Mouse (Mus musculus): ENCODE data around the gene Rimklb. TPM values are rescaled to one million over a fixed set of nuclear protein-coding genes. Genes with fewer than 3 reads are reported as not detected.

Gene Rimklb
- polyA plus RNA-seq, 1 experiment from 2014 or later: not detected

DNA sequence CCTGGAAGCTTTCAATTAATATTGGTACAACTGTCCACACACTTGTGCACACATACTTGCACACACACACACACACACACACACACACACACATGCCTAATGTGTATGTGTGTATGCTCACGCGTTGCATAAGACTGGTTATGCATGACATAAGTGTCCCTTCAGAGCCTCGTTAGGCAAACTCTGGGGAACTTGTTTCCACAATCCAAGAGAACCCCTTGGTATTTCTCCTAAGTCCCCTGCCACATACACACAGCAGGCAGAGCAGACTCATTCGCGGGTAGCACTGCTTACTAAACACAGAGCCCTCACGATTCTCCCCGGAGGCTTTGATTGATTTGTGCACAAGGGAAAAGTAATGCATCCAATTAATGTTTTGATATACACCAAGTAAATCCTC, 81.5 kb downstream of the Rimklb start:
- Histone ChIP-seq H3K4me2 (ENCODE audit: low read depth, low read length) (no peak overlapping the region), H3K9ac (replicated peaks) (no peak overlapping the region), H3K27me3 (ENCODE audit: insufficient read depth, low read length) (no peaks in the 10 kb centered on the region), H3K4me3 (ENCODE audit: low read depth, low read length) (no peak overlapping the region), H3K4me1 (ENCODE audit: insufficient read depth) (no peaks in the 10 kb centered on the region), H3K27ac (ENCODE audit: low read depth) (no peak overlapping the region), H3K9me3 (ENCODE audit: low read length) (no peaks in the 10 kb centered on the region), H3K36me3 (replicated peaks; ENCODE audit: insufficient read depth, low read length) (no peaks in the 10 kb centered on the region)
- ATAC-seq: no peak
- TF ChIP-seq CTCF (IDR thresholded peaks at IDR 0.05; ENCODE audit: low read depth) (no peak), EP300 (IDR thresholded peaks at IDR 0.05; ENCODE audit: low read depth) (no peak)
- 78% methylated on average over 7 of the region's 7 CpGs for WGBS (ENCODE audit: insufficient replicate concordance)
- DNase-seq: no peak

DNA sequence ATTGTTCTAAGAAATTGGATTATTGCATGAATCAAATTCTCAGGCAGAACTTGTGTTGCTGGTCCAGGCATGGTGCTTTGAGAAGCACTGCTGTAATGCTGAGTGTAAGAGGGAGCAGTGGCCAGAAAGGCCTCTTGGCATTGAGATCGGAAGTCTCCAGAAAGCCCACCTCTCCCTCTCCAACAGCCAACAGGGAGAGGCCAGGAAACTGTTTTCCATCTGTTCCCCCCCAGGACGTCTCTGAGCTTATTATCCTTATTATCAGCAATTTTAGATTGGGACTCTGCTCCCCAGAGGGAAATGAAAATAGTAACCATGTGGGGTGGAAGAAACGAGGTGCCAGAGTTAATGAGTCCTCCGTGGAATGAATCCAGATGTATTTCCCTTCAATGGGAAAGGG, 82.2 kb downstream of the Rimklb start:
- no peak for TF ChIP-seq EP300 (IDR thresholded peaks at IDR 0.05; ENCODE audit: low read depth)
- DNase-seq (no peak), ATAC-seq (no peak)
- Histone ChIP-seq H3K27me3 (ENCODE audit: insufficient read depth, low read length) (no peaks in the 10 kb centered on the region), H3K9me3 (ENCODE audit: low read length) (no peaks in the 10 kb centered on the region), H3K36me3 (replicated peaks; ENCODE audit: insufficient read depth, low read length) (no peaks in the 10 kb centered on the region), H3K4me2 (ENCODE audit: low read depth, low read length) (no peak overlapping the region), H3K9ac (replicated peaks) (no peak overlapping the region), H3K4me3 (ENCODE audit: low read depth, low read length) (no peak overlapping the region), H3K4me1 (ENCODE audit: insufficient read depth) (no peaks in the 10 kb centered on the region), H3K27ac (ENCODE audit: low read depth) (no peak overlapping the region)
- 59% methylated on average over 4 of the region's 4 CpGs for WGBS (ENCODE audit: insufficient replicate concordance)

DNA sequence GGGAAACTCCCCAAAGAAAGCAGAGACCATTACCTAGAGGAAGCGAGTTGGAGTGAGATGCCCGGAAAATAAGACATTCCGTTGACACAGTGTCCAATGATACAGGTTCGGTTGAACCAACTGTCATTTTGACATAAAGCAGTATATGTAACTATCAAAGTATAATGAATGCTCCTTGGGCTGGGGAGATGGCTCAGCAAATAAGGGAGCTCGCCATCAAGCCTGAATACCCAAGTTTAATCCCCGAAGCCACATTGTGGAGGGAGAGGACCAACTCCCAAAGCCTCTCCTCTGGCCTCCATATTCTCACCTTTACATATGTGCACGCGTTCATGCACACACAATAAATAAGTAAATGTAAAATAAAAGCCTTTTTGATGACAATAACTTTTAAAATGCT, 87.3 kb downstream of the Rimklb start:
- no peaks in the 10 kb centered on the region for H3K4me1 ChIP-seq (ENCODE audit: insufficient read depth)
- WGBS (ENCODE audit: insufficient replicate concordance): 79% methylated on average over 8 of the region's 8 CpGs
- 0 out of 2 replicates have a peak, but pooled peaks cover 2% of the 10 kb centered on the region for H3K27me3 ChIP-seq (ENCODE audit: insufficient read depth, low read length)
- ATAC-seq: no peak
- no peaks in the 10 kb centered on the region for H3K36me3 ChIP-seq (replicated peaks; ENCODE audit: insufficient read depth, low read length)
- no peak overlapping the region for H3K9ac ChIP-seq (replicated peaks)
- no peak overlapping the region for H3K4me2 ChIP-seq (ENCODE audit: low read depth, low read length)
- no peak for DNase-seq
- no peak overlapping the region for H3K4me3 ChIP-seq (ENCODE audit: low read depth, low read length)
- no peak overlapping the region for H3K27ac ChIP-seq (ENCODE audit: low read depth)
- H3K9me3 ChIP-seq (ENCODE audit: low read length): no peaks in the 10 kb centered on the region
- TF ChIP-seq CTCF (IDR thresholded peaks at IDR 0.05; ENCODE audit: low read depth) (no peak), EP300 (IDR thresholded peaks at IDR 0.05; ENCODE audit: low read depth) (no peak)

DNA sequence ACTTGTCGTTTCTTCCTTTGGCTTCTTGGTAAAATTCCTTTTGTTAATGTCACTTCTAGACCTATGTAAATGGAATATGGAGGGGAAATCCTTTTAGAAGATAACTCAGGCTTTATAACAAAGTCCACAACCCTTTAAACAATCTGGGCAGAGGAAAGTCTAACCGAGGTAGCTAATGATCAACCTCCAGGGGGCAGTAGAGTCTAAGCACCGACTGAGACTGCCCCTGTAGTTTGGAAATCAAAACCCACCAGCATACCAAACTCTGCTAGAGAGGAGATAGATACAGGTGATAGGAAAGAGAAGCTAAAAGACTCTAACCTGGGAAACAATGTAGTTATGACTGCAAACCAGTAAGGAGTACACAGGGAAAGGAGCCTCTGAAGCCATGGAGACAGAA, 96.3 kb downstream of the Rimklb start:
- no peak for TF ChIP-seq EP300 (IDR thresholded peaks at IDR 0.05; ENCODE audit: low read depth)
- TF ChIP-seq CTCF (IDR thresholded peaks at IDR 0.05; ENCODE audit: low read depth): peak; percentile 82
- ATAC-seq: no peak
- no peak overlapping the region for H3K9ac ChIP-seq (replicated peaks)
- WGBS (ENCODE audit: insufficient replicate concordance): 11% methylated on average over 3 of the region's 3 CpGs
- no peaks in the 10 kb centered on the region for H3K9me3 ChIP-seq (ENCODE audit: low read length)
- H3K4me2 ChIP-seq (ENCODE audit: low read depth, low read length): no peak overlapping the region
- H3K27me3 ChIP-seq (ENCODE audit: insufficient read depth, low read length): no peaks in the 10 kb centered on the region
- H3K27ac ChIP-seq (ENCODE audit: low read depth): no peak overlapping the region
- no peaks in the 10 kb centered on the region for H3K4me1 ChIP-seq (ENCODE audit: insufficient read depth)
- DNase-seq: peak; percentile 30
- H3K36me3 ChIP-seq (replicated peaks; ENCODE audit: insufficient read depth, low read length): no peaks in the 10 kb centered on the region
- no peak overlapping the region for H3K4me3 ChIP-seq (ENCODE audit: low read depth, low read length)

DNA sequence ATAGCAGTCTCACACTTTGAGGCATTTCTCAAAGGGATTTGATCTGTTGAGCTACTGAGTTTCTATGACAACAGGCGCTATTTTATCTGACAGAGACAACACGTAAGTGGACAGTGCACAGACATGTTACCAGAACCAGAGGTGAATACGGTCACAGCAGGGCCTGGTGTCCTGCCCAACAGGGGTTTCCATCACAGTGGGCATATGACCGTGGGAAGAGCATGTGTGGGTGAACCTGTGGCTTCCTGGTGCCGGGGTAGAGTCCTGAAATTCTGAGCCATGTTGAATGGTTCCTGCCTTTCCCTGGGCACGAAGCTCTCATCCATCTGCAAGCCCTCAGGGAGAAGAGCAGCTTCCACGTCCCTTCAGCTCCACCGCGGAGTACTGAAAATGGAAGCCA, 98.3 kb downstream of the Rimklb start:
- Histone ChIP-seq H3K36me3 (replicated peaks; ENCODE audit: insufficient read depth, low read length) (no peaks in the 10 kb centered on the region), H3K27me3 (ENCODE audit: insufficient read depth, low read length) (no peaks in the 10 kb centered on the region), H3K4me3 (ENCODE audit: low read depth, low read length) (no peak overlapping the region), H3K27ac (ENCODE audit: low read depth) (no peak overlapping the region), H3K4me2 (ENCODE audit: low read depth, low read length) (no peak overlapping the region), H3K4me1 (ENCODE audit: insufficient read depth) (no peaks in the 10 kb centered on the region), H3K9ac (replicated peaks) (no peak overlapping the region), H3K9me3 (ENCODE audit: low read length) (no peaks in the 10 kb centered on the region)
- WGBS (ENCODE audit: insufficient replicate concordance): 74% methylated on average over 9 of the region's 9 CpGs
- DNase-seq (no peak), ATAC-seq (no peak)
- TF ChIP-seq EP300 (IDR thresholded peaks at IDR 0.05; ENCODE audit: low read depth) (no peak), CTCF (IDR thresholded peaks at IDR 0.05; ENCODE audit: low read depth) (no peak)

Other genes starting within 250 kb of the Rimklb start
- gene Klrg1, start 215.9 kb downstream of the Rimklb start, polyA plus RNA-seq (2015; fragmentation: Nextera tagmentation; extraction: Ambion mirVana): not detected in 2 replicates
- gene M6pr, start 190.0 kb downstream of the Rimklb start, polyA plus RNA-seq (2015; fragmentation: Nextera tagmentation; extraction: Ambion mirVana): 73.6 and 80.3 TPM in 2 replicates
- gene Phc1, start 158.2 kb downstream of the Rimklb start, polyA plus RNA-seq (2015; fragmentation: Nextera tagmentation; extraction: Ambion mirVana): 1.2 and 1.4 TPM in 2 replicates
- gene Mfap5, start 7.1 kb upstream of the Rimklb start, polyA plus RNA-seq (2015; fragmentation: Nextera tagmentation; extraction: Ambion mirVana): 0.55 and 2.5 TPM in 2 replicates
- 0.06 TPM in 1 of 2 replicates, not detected in the other for gene Aicda, start 55.0 kb upstream of the Rimklb start, polyA plus RNA-seq (2015; fragmentation: Nextera tagmentation; extraction: Ambion mirVana)
- gene Apobec1, start 103.7 kb upstream of the Rimklb start, polyA plus RNA-seq (2015; fragmentation: Nextera tagmentation; extraction: Ambion mirVana): 11.9 and 12.3 TPM in 2 replicates
- gene Gdf3, start 111.3 kb upstream of the Rimklb start, polyA plus RNA-seq (2015; fragmentation: Nextera tagmentation; extraction: Ambion mirVana): 0.47 and 1.0 TPM in 2 replicates
- 0.16 TPM in 1 of 2 replicates, not detected in the other for gene Dppa3, start 127.6 kb upstream of the Rimklb start, polyA plus RNA-seq (2015; fragmentation: Nextera tagmentation; extraction: Ambion mirVana)
- gene Nanog, start 208.7 kb upstream of the Rimklb start, polyA plus RNA-seq (2015; fragmentation: Nextera tagmentation; extraction: Ambion mirVana): not detected in 2 replicates